In genomic region chr4:135248250-135249018, GRCm38 (mm10) we compare ENCODE assay signal across 12 mouse cellular contexts. TPM values are rescaled to one million over a fixed set of nuclear protein-coding genes. Genes with fewer than 3 reads are reported as not detected.
A peak's percentile ranks its signal among the peaks of the same experiment; 100 is the strongest.
DNase-seq lines count a peak whose midpoint lies in the region; ATAC-seq and TF ChIP-seq lines count a peak whose summit lies in the region.
"Had no signal": no experiment of that assay in that cellular context is flagged by ENCODE, and none has a peak within 500 bp of the region (broad histone marks: within the 10 kb centered on the region; RNA-seq: fewer than 3 reads in every experiment).

No protein-coding gene starts in this region.

- H3K9ac ChIP-seq in heart, adult 2 months (ENCODE audit: low read depth, low read length) = no peak overlapping the region
- peak overlapping the region; percentile 31 for H3K9ac ChIP-seq in liver, adult 2 months (ENCODE audit: low read depth, low read length)
- no peak overlapping the region for H3K9ac ChIP-seq in heart, postnatal 0 days (replicated peaks; ENCODE audit: low read depth, low read length)
- H3K9ac ChIP-seq in stomach, postnatal 0 days (ENCODE audit: low read length) = no peak overlapping the region
- H3K9ac ChIP-seq: lung, embryonic 15.5 days had no signal

- intact Hi-C loops in heart, adult 2 months (cut with DNase I) = no loop called here
- intact Hi-C loops in heart, postnatal 36 days (cut with DNase I) = no loop called here

- peaks cover 26% of the 10 kb centered on the region for H3K4me1 ChIP-seq in heart, adult 2 months (ENCODE audit: control insufficient read depth, insufficient read depth, low read length)
- peaks cover 38% of the 10 kb centered on the region for H3K4me1 ChIP-seq in liver, adult 2 months (ENCODE audit: control insufficient read depth, insufficient read depth, low read length)
- H3K4me1 ChIP-seq in heart, postnatal 0 days (ENCODE audit: control insufficient read depth, insufficient read depth) = peaks cover 38% of the 10 kb centered on the region
- H3K4me1 ChIP-seq in stomach, postnatal 0 days (replicated peaks; ENCODE audit: control insufficient read depth, insufficient read depth) = no peaks in the 10 kb centered on the region

- TF ChIP-seq CTCF in heart, adult 2 months (IDR thresholded peaks at IDR 0.05) = peak; percentile 38
- TF ChIP-seq CTCF in liver, adult 2 months (IDR thresholded peaks at IDR 0.05; ENCODE audit: low read depth, low read length) = no peak
- no peak for TF ChIP-seq CTCF in heart, postnatal 0 days (IDR thresholded peaks at IDR 0.05; ENCODE audit: low read depth)
- TF ChIP-seq CTCF in stomach, postnatal 0 days (IDR thresholded peaks at IDR 0.05; ENCODE audit: low read depth) = peak; percentile 48

- ATAC-seq in heart, postnatal 0 days (ENCODE audit: insufficient read depth, low read depth) = no peak
- ATAC-seq in stomach, postnatal 0 days (ENCODE audit: low FRiP score, low TSS enrichment) = no peak

- no peak for TF ChIP-seq EP300 in heart, adult 2 months (IDR thresholded peaks at IDR 0.05; ENCODE audit: insufficient read depth, low read depth, low read length)
- no peak for TF ChIP-seq EP300 in heart, postnatal 0 days (IDR thresholded peaks at IDR 0.05; ENCODE audit: low read depth)
- TF ChIP-seq EP300 in stomach, postnatal 0 days (optimal IDR thresholded peaks at IDR 0.05) = no peak

- no peak for TF ChIP-seq POLR2A in heart, adult 2 months (IDR thresholded peaks at IDR 0.05; ENCODE audit: insufficient read depth, low read depth, low read length)
- TF ChIP-seq POLR2A in liver, adult 2 months (IDR thresholded peaks at IDR 0.05; ENCODE audit: extremely low read depth, insufficient read depth, low read length) = no peak

- no peak overlapping the region for H3K4me2 ChIP-seq in heart, postnatal 0 days (ENCODE audit: low read depth, low read length)
- no peak overlapping the region for H3K4me2 ChIP-seq in stomach, postnatal 0 days (replicated peaks; ENCODE audit: low read depth)
- H3K4me2 ChIP-seq: lung, embryonic 15.5 days had no signal

- no peak for DNase-seq in heart, adult 2 months
- DNase-seq in heart, postnatal 36 days = no peak
- no peak for DNase-seq in liver, adult 2 months (ENCODE audit: extremely low read depth, low read depth, low spot score)
- DNase-seq in liver (no peak), MN1 (ENCODE audit: low spot score) (no peak)
- no peak for DNase-seq in heart, postnatal 0 days (ENCODE audit: low spot score)
- DNase-seq in stomach, postnatal 0 days (ENCODE audit: low spot score) = no peak
- DNase-seq in c-Kit-positive CD71-positive TER-119-positive erythroid progenitor cells, embryonic 14.5 days (ENCODE audit: low spot score) = no peak
- DNase-seq: B cell, adult 2 months; cerebellum, adult 2 months; gastrocnemius, postnatal 14 days had no signal

- H3K79me2 ChIP-seq in heart, adult 2 months (replicated peaks; ENCODE audit: control insufficient read depth, insufficient read depth, low read length) = peaks cover 21% of the 10 kb centered on the region
- peaks cover 54% of the 10 kb centered on the region for H3K79me2 ChIP-seq in liver, adult 2 months (ENCODE audit: control insufficient read depth, insufficient read depth, low read length)

- no peak overlapping the region for H3K27ac ChIP-seq in heart, adult 2 months
- peak overlapping the region; percentile 51 for H3K27ac ChIP-seq in liver, adult 2 months (replicated peaks; ENCODE audit: insufficient read depth, low read depth, low read length)
- H3K27ac ChIP-seq in heart, postnatal 0 days (ENCODE audit: low read depth) = peak overlapping the region; percentile 64; the same call in 1 of the 2 replicates
- no peak overlapping the region for H3K27ac ChIP-seq in stomach, postnatal 0 days (replicated peaks)
- H3K27ac ChIP-seq: lung, embryonic 15.5 days had no signal

- H3K27me3 ChIP-seq in heart, adult 2 months (ENCODE audit: control insufficient read depth, insufficient read depth, low read length) = no peaks in the 10 kb centered on the region
- H3K27me3 ChIP-seq in liver, adult 2 months (ENCODE audit: control insufficient read depth, insufficient read depth, low read length) = no peaks in the 10 kb centered on the region
- no peaks in the 10 kb centered on the region for H3K27me3 ChIP-seq in heart, postnatal 0 days (ENCODE audit: control insufficient read depth, insufficient read depth, low read length)
- no peaks in the 10 kb centered on the region for H3K27me3 ChIP-seq in stomach, postnatal 0 days (ENCODE audit: control insufficient read depth, insufficient read depth, low read length)
- H3K27me3 ChIP-seq: lung, embryonic 15.5 days had no signal

- no peaks in the 10 kb centered on the region for H3K9me3 ChIP-seq in heart, postnatal 0 days (replicated peaks; ENCODE audit: control insufficient read depth, low read length)
- no peaks in the 10 kb centered on the region for H3K9me3 ChIP-seq in stomach, postnatal 0 days (ENCODE audit: control insufficient read depth, low read length)
- H3K9me3 ChIP-seq: lung, embryonic 15.5 days had no signal

- WGBS in heart, adult 2 months = 62% methylated on average over 9 of the region's 9 CpGs
- WGBS in liver, adult 2 months = 39% methylated on average over 9 of the region's 9 CpGs
- 59% methylated on average over 9 of the region's 9 CpGs for WGBS in heart, postnatal 0 days
- WGBS in stomach, postnatal 0 days = 59% methylated on average over 9 of the region's 9 CpGs

- H3K36me3 ChIP-seq in heart, adult 2 months (ENCODE audit: control insufficient read depth, insufficient read depth, low read length) = peaks cover 25% of the 10 kb centered on the region
- no peaks in the 10 kb centered on the region for H3K36me3 ChIP-seq in liver, adult 2 months (ENCODE audit: control insufficient read depth, insufficient read depth, low read length)
- no peaks in the 10 kb centered on the region; the same call in 1 of the 2 replicates for H3K36me3 ChIP-seq in heart, postnatal 0 days (replicated peaks; ENCODE audit: control insufficient read depth, insufficient read depth, low read length)
- H3K36me3 ChIP-seq in stomach, postnatal 0 days (ENCODE audit: control insufficient read depth, insufficient read depth, low read length) = no peaks in the 10 kb centered on the region
- H3K36me3 ChIP-seq: lung, embryonic 15.5 days had no signal

- H3K4me3 ChIP-seq in heart, adult 2 months = no peak overlapping the region
- H3K4me3 ChIP-seq in liver, adult 2 months (ENCODE audit: insufficient read depth, low read depth, low read length) = no peak overlapping the region
- H3K4me3 ChIP-seq in heart, postnatal 0 days (ENCODE audit: low read depth, low read length) = no peak overlapping the region
- H3K4me3 ChIP-seq in stomach, postnatal 0 days (ENCODE audit: low read depth, low read length) = no peak overlapping the region
- H3K4me3 ChIP-seq: lung, embryonic 15.5 days had no signal

RNA-seq across cellular contexts. Expression of gene Clic4, which starts 24.2 kb away (rescaled TPM):
- 100 to 1,000 TPM; 248 to 249 TPM for total RNA-seq in heart, adult 2 months (2021)
- polyA plus RNA-seq in heart, adult 2 months (2012; rRNA removed) = 148 and 227 TPM in 2 replicates
- total RNA-seq in heart, postnatal 36 days (2021) = 100 to 1,000 TPM; 241 to 254 TPM
- 23.0 and 27.7 TPM in 2 replicates for total RNA-seq in liver, adult 2 months (2014; rRNA removed)
- polyA plus RNA-seq in liver, adult 2 months (2012; rRNA removed) = 23.4 and 30.8 TPM in 2 replicates
- 239 and 307 TPM in 2 replicates for total RNA-seq in heart, postnatal 0 days (2014; rRNA removed; ENCODE audit: low replicate concordance)
- 213 and 235 TPM in 2 replicates for polyA plus RNA-seq in heart, postnatal 0 days (2015; fragmentation: Nextera tagmentation; extraction: Ambion mirVana)
- 69.2 and 73.6 TPM in 2 replicates for polyA plus RNA-seq in stomach, postnatal 0 days (2015; fragmentation: Nextera tagmentation; extraction: Ambion mirVana)

Comparison
In these comparisons a context has a peak if more than half of its experiments do, and no peak if none do; other contexts are left out.
1. H3K27ac ChIP-seq: peak in liver, adult 2 months (single experiment) and heart, postnatal 0 days (single experiment); none in heart, adult 2 months (single experiment) and stomach, postnatal 0 days (single experiment).
2. CTCF ChIP-seq: peak in heart, adult 2 months (single experiment) and stomach, postnatal 0 days (single experiment); none in liver, adult 2 months (single experiment) and heart, postnatal 0 days (single experiment).